Mouse (Mus musculus) stomach, embryonic 16.5 days (tissue): Measurements from ENCODE around the gene Golim4. TPM values are rescaled to one million over a fixed set of nuclear protein-coding genes. Genes with fewer than 3 reads are reported as not detected.
A peak's percentile ranks its signal among the peaks of the same experiment; 100 is the strongest.

Experiments
- ATAC-seq: fragments of 200-750 bp; cut with Nextera tagmentation; 2 replicates; pipeline ENCODE4 v1.8.0; 2017; ENCODE audit warnings: moderate number of reproducible peaks, moderate TSS enrichment; ENCODE audit not compliant: insufficient read depth, low FRiP score
- H3K27ac ChIP-seq: fragments of 300-500 bp; sonication (generic); 2 replicates; pipeline ENCODE4 v1.5.1; 2014; ENCODE audit warnings: low read length
- H3K27me3 ChIP-seq: fragments of 300-500 bp; sonication (generic); 2 replicates; pipeline ENCODE4 v1.6.1; 2014; ENCODE audit warnings: low read length, control low read depth, mixed read lengths; ENCODE audit not compliant: control insufficient read depth, insufficient read depth
- H3K36me3 ChIP-seq: fragments of 300-500 bp; sonication (generic); 2 replicates; pipeline ENCODE4 v1.6.1; 2014; ENCODE audit warnings: low read length; ENCODE audit not compliant: control insufficient read depth, insufficient read depth
- H3K4me1 ChIP-seq: fragments of 300-500 bp; sonication (generic); 2 replicates; pipeline ENCODE4 v1.6.1; 2014; ENCODE audit warnings: low read length, control low read depth, mixed read lengths; ENCODE audit not compliant: control insufficient read depth, insufficient read depth
- H3K4me2 ChIP-seq: fragments of 300-500 bp; sonication (generic); 2 replicates; pipeline ENCODE4 v1.6.1; 2014; ENCODE audit warnings: low read depth, low read length, mixed read lengths
- H3K4me3 ChIP-seq: fragments of 300-500 bp; sonication (generic); replicated peaks from 2 replicates; pipeline ENCODE4 v1.5.1; 2014; ENCODE audit warnings: mild to moderate bottlenecking, low read length
- H3K9ac ChIP-seq: fragments of 300-500 bp; sonication (generic); 2 replicates; pipeline ENCODE4 v1.6.1; 2014; ENCODE audit warnings: low read length
- H3K9me3 ChIP-seq: fragments of 300-500 bp; sonication (generic); replicated peaks from 2 replicates; pipeline ENCODE4 v1.6.1; 2016; ENCODE audit warnings: low read length, control low read depth; ENCODE audit not compliant: control insufficient read depth
- WGBS: fragments of 180-500 bp; shearing (Covaris S2); extraction: QIAGEN DNeasy Blood & Tissue Kit; methylation state at CpG from one replicate; pipeline ENCODE4 v1.1.7; 2014; 5-methylcytosine and 5-hydroxymethylcytosine counted together
- polyA plus RNA-seq: library from polyadenylated mRNA; unstranded; fragments of >200 nt; fragmentation: Nextera tagmentation; extraction: Ambion mirVana; gene quantifications from 2 replicates; pipeline ENCODE4 v1.2.1, GENCODE M21; 2015

The Golim4 gene
- polyA plus RNA-seq, 1 experiment from 2014 or later = 70.0 TPM

DNA sequence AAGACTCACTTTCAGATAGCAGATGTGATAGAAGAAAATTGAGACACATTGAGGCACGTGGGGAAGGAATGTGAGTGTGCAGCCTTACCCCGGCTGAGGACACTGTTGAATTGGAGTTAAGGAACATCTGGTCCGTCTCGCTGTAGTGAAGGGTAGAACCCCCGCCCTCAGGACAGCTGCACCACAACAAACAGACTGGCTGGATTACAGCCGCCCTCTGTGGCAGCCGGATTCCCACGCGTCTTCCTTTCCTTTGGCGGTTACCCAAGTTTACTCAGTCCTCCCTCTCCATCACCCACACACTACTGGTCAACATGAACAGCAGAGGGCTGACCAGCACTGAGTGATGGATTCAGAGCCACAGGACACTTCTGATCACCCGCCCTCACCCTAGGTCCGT is 96.0 kb downstream of the Golim4 start:
- WGBS = 38% methylated on average over 12 of the region's 12 CpGs
- H3K27me3 ChIP-seq = no peaks in the 10 kb centered on the region
- no peak overlapping the region for H3K4me3 ChIP-seq
- no peak overlapping the region for H3K27ac ChIP-seq
- H3K9me3 ChIP-seq = no peaks in the 10 kb centered on the region
- no peaks in the 10 kb centered on the region for H3K36me3 ChIP-seq
- ATAC-seq = peak; percentile 95
- H3K4me2 ChIP-seq = no peak overlapping the region
- H3K9ac ChIP-seq = no peak overlapping the region
- no peaks in the 10 kb centered on the region for H3K4me1 ChIP-seq

DNA sequence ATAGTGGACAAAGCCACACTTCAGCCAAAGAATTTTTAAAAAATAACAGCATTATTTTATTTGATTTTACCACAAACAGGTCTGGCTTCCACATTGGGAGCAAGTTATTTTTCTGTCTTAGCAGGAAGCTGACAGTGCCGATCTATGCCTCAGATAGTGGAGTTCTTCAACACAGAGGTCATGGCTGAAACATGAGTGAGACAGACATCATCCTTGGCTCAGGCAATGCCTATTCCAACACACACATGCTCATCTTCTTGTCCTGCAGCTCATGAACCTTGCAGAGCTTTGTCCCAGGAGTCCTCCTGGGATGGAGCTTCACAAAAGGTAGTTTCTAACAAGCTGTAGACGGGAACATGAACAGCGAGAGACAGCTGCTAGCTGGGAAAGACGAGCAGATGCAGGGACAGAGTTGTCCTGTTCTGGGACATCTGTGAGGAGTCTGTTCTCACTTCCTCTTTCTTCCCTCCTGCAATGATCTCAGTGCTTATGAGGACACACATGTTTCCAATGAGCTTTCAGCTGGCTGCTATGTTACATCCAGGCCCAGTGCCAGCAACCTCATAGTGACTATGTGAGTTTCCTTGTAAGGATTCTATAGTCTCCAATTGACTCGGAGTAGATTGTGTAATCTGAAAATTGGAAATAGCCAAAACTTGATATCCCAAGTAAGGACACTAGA is 121.3 kb downstream of the Golim4 start:
- Histone ChIP-seq H3K4me1 (no peaks in the 10 kb centered on the region), H3K27ac (no peak overlapping the region), H3K4me3 (no peak overlapping the region), H3K36me3 (no peaks in the 10 kb centered on the region), H3K27me3 (no peaks in the 10 kb centered on the region), H3K4me2 (no peak overlapping the region), H3K9me3 (no peaks in the 10 kb centered on the region), H3K9ac (no peak overlapping the region)
- ATAC-seq = 0 out of 2 replicates have a peak, but pooled peaks have one; percentile 53
- 55% methylated on average over 5 of the region's 5 CpGs for WGBS

DNA sequence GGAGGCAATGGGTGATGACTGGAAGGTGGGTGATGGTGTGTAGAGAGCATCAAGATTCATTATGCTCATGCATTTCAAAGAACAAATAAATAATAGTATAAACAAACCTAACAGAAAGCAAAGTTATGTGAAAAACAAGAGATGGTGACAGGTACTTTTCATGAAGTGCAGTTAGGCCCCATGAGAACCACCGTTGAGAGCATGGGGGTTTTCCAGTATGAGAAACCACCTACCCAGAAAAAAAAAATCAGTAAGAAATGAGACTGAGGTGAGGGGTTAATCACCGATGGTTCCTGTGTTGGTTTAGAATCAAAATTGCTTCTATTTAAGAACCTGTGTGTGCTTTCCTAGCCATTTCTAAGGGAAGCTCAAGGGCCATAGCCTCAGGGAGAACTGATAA is 121.9 kb downstream of the Golim4 start:
- no peak overlapping the region for H3K4me2 ChIP-seq
- H3K27ac ChIP-seq = no peak overlapping the region
- H3K27me3 ChIP-seq = no peaks in the 10 kb centered on the region
- 76% methylated on average over 2 of the region's 2 CpGs for WGBS
- H3K36me3 ChIP-seq = no peaks in the 10 kb centered on the region
- no peak overlapping the region for H3K4me3 ChIP-seq
- H3K9ac ChIP-seq = no peak overlapping the region
- no peaks in the 10 kb centered on the region for H3K4me1 ChIP-seq
- no peak for ATAC-seq
- H3K9me3 ChIP-seq = no peaks in the 10 kb centered on the region

Other genes starting within 250 kb of the Golim4 start
- gene Gm29133, start 208.8 kb downstream of the Golim4 start, polyA plus RNA-seq = not detected in 2 replicates
- 3.8 and 4.4 TPM in 2 replicates for gene Fstl5, start 117.3 kb upstream of the Golim4 start, polyA plus RNA-seq